In genomic region chr3:30968531-30969092, GRCm38 (mm10) we compare ENCODE assay signal across 8 mouse cellular contexts. TPM values are rescaled to one million over a fixed set of nuclear protein-coding genes. Genes with fewer than 3 reads are reported as not detected.
A peak's percentile ranks its signal among the peaks of the same experiment; 100 is the strongest.
DNase-seq lines count a peak whose midpoint lies in the region; ATAC-seq lines count a peak whose summit lies in the region.

No protein-coding gene starts in this region.

- peak overlapping the region; percentile 67 for H3K4me2 ChIP-seq in hindbrain, embryonic 12.5 days (replicated peaks)

- no peaks in the 10 kb centered on the region for H3K9me3 ChIP-seq in hindbrain, embryonic 12.5 days (replicated peaks)

- H3K4me3 ChIP-seq in hindbrain, embryonic 12.5 days: peak overlapping the region; percentile 93

- ATAC-seq in hindbrain, embryonic 12.5 days (ENCODE audit: low FRiP score): peak; percentile 77

- H3K36me3 ChIP-seq in hindbrain, embryonic 12.5 days: peaks cover 19% of the 10 kb centered on the region

- peak; percentile 57 for DNase-seq in T-cell, adult 2 months (ENCODE audit: low spot score)
- peak; percentile 51 for DNase-seq in cerebellum, adult 9-11 months
- DNase-seq in frontal cortex, adult 2 months (ENCODE audit: extremely low spot score in 1 of 2, low spot score in 1 of 2): peak; percentile 20 to 48
- peak; percentile 45 to 51 for DNase-seq in layer of hippocampus, postnatal 36 days
- peak; percentile 54 for DNase-seq in lung, postnatal 36 days
- peak; percentile 6 for DNase-seq in retina, postnatal 7 days (ENCODE audit: low read depth, low spot score)
- peak; percentile 56 for DNase-seq in urinary bladder, adult 2 months (ENCODE audit: low spot score)

- H3K27ac ChIP-seq in hindbrain, embryonic 12.5 days: peak overlapping the region; percentile 87

- no peaks in the 10 kb centered on the region for H3K27me3 ChIP-seq in hindbrain, embryonic 12.5 days

- peak overlapping the region; percentile 94 for H3K9ac ChIP-seq in hindbrain, embryonic 12.5 days

- peaks cover 7% of the 10 kb centered on the region for H3K4me1 ChIP-seq in hindbrain, embryonic 12.5 days

- under 1% methylated on average over 50 of the region's 54 CpGs for WGBS in hindbrain, embryonic 12.5 days

RNA-seq across cellular contexts. Expression of gene Phc3, which starts 0.6 kb away (rescaled TPM):
- polyA plus RNA-seq in frontal cortex, adult 2 months (2012; rRNA removed): 22.5 and 23.5 TPM in 2 replicates
- 6.5 and 8.1 TPM in 2 replicates for polyA plus RNA-seq in hindbrain, embryonic 12.5 days (2016; fragmentation: Nextera tagmentation; extraction: Ambion mirVana)
- 10 to 100 TPM; 41.6 to 45.3 TPM for total RNA-seq in layer of hippocampus, postnatal 36 days (2021)
- polyA plus RNA-seq in urinary bladder, adult 2 months (2012; rRNA removed): 20.9 and 25.0 TPM in 2 replicates

RNA-seq across cellular contexts. Expression of gene Prkci, which starts 26.9 kb away (rescaled TPM):
- 38.2 and 39.1 TPM in 2 replicates for polyA plus RNA-seq in frontal cortex, adult 2 months (2012; rRNA removed)
- 38.6 and 39.9 TPM in 2 replicates for polyA plus RNA-seq in hindbrain, embryonic 12.5 days (2016; fragmentation: Nextera tagmentation; extraction: Ambion mirVana)
- total RNA-seq in layer of hippocampus, postnatal 36 days (2021): 10 to 100 TPM; 62.9 to 67.3 TPM
- 59.5 and 76.8 TPM in 2 replicates for polyA plus RNA-seq in urinary bladder, adult 2 months (2012; rRNA removed)

Comparison
In these comparisons a context has a peak if more than half of its experiments do, and no peak if none do; other contexts are left out.
1. Peak in every context shown above with its lines: DNase-seq, ATAC-seq, H3K4me3 ChIP-seq and H3K27ac ChIP-seq.
2. DNase-seq: peak in every context shown above with its lines; median percentile 57 in T-cell, adult 2 months; 56 in urinary bladder, adult 2 months; 54 in lung, postnatal 36 days; 51 in cerebellum, adult 9-11 months; 48 in layer of hippocampus, postnatal 36 days; 34 in frontal cortex, adult 2 months; 6 in retina, postnatal 7 days.